Mouse (Mus musculus): ENCODE results near the gene Slc7a14.

Slc7a14 gene

DNA sequence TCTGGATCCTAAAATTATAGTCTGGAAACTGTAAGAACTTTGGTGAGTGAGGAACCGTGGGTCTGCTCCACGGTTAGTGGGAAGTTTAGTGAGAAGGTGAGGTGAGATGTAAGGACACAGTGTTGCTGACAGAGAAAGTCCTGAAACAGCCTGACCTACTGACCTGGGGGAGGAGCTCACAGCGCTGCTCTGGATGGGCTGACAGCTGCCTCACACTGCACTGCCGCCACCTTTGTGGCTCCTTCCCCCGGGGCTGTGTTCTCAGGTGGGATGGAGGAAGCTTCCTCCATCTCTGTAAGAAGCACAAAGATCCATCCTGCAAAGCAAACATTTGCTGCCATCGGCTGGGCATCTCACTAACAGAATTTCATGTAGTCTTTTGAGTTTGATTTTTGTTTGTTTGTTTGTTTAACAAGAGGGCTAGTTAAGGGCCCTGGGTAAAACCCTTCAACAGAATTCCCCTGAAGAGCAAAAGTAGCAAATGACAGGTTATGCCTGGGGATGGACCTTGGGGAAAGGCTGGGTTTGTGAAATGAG is 101.7 kb downstream of the Slc7a14 start:
- no peak for DNase-seq (ENCODE audit: low read depth, low spot score)

DNA sequence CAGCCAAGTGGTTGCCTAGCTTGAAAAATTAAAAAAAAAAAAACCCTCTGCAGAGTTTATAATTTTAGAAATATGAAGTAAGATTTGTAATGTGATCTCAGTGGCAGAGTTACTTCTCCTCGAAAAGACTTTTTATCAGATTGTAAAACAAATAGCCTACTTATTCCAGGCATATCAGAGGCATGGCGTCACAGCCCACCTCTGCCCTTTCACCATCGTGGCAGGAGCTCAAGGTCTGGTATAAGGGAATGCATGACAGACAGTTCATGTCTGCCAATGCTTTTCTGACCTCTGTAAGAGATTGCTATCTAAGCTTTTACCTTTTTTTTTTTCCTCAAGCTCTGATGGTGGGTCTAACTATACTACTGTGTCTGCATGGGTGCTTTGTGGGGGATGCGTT is 102.1 kb downstream of the Slc7a14 start:
- DNase-seq (ENCODE audit: low read depth, low spot score): no peak

DNA sequence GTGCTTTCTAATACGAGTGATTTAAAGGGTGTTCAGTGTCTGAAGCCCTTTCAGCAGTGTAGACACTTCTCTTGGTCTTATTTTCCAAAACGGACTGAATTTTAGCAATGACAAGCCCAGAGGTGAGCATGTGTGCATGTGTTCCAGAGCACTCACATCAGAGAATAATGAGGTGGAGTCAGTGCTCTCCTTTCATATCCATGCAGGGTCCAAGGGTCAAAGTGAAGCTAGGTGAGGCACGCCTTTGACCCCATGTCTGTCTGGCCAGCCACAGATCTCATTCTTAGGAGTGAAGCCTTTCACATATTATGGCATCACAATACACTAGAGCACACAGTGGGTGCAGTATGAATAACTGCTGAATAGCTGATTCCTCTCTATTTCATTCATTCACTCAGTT is 105.0 kb downstream of the Slc7a14 start:
- no peak for DNase-seq (ENCODE audit: low read depth, low spot score)

DNA sequence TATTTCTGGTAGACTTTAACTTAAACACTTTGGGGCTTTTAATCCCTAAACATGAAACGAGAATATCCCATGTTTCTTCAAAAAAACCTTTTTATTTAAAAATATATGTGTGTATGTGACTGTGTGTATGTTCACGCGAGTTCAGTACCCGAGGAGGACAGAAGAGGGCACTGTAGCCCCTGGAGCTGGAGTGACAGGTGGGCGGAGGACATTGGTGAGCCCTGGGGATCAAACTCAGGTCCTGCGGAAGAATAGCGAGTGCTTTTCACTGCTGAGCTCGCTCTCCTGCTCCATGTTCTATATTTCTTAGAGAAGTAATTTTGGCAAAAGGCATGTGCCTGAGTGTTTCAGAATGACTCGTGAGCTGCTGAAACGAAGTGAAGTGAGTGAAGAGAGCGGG is 106.2 kb downstream of the Slc7a14 start:
- no peak for DNase-seq (ENCODE audit: low read depth, low spot score)

DNA sequence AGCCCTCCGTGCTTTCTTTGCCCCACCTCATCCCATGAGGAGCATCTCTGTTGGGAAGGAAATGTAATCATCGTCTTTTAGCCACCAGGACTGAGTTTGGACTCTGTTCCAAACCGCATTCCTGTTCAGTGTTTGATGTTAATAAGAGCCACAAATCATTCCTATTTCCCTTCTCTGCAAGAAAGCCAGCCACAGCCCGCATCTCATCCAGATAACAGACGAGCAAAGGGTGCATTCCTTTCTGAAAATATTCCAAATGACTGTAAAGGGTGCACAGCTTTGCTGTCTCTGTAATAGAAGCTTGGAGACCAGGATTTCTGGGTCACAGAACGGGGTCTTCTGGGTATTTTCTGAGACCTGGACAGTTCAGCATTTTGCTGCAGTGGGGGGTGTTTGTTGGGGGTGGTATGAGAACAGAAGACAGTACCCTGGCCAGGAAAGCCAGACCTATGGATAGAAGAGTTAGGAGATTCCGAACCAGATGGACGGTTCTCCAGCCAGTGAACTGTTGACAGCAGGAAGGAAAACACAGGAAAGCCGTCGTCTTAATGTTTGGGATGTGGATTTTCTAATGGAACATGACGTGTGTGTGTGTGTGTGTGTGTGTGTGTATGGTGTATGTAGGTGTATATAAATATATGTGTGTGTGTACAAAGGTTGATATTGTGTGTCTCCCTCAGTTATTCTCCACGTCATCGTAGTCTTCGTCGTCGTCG is 110.9 kb downstream of the Slc7a14 start:
- no peak for DNase-seq (ENCODE audit: low read depth, low spot score)

DNA sequence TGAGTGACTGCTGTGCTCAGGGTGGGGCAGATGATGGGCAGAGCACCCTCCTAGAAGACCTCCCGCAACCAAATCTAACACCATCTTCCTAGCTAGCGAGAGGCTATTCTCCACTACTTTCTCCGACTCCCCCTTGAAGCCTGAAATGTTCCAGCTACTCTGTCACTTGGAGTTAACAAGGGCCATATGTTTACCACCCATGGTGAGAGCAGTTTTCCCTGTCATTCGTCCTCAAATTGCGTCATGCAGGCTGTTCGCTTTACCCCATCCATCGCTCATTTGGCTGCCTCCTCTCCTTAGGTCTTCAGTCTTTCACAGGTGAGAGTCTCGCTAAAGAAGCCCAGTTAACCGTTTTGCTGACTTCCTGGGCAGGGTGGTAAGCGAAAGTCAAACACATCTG is 118.8 kb downstream of the Slc7a14 start:
- no peak for DNase-seq (ENCODE audit: low read depth, low spot score)

DNA sequence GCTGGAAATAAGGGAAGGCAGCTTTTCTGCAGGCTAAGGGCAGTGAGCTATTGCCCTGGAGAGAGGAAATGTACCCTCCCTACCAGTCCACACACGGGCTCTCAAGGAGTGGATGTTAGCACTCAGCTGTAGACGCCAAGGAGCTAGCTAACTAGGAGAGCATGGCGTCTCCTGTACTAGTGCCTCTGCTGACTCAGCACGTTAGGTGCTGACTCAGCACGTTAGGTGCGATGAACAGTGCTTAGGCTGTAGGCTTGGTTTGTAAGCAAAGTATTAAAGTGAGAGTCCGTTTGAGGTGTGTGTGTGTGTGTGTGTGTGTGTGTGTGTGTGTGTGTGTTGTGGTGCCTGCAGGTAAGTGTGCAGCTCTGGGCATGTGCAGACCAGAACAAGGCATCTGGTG is 119.8 kb downstream of the Slc7a14 start:
- DNase-seq (ENCODE audit: low read depth, low spot score): no peak

DNA sequence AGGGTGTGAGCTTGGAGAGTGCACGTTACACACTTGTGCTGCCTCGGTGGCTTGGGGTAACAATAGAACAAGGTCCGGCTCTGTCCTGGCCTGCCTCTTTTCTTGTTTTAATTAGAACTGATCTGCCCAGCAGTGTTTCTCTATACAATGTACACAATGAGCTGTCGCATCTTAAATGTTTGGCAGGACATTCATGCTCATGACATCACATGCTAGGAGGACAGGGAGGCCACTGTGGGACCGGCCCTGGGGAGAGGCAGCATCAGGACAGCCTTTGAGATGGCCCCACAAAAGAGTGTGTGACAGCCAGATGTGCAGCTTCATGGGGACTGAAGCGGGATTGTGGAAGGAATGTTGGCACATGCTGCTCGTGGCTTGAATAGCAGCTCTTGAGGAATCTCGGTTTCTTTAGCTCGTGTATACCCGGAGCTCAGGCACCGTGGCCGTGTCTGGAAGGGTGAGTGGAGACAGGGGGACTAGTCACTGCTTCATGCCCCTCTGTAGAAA is 143.8 kb downstream of the Slc7a14 start:
- DNase-seq (ENCODE audit: low read depth, low spot score): no peak

DNA sequence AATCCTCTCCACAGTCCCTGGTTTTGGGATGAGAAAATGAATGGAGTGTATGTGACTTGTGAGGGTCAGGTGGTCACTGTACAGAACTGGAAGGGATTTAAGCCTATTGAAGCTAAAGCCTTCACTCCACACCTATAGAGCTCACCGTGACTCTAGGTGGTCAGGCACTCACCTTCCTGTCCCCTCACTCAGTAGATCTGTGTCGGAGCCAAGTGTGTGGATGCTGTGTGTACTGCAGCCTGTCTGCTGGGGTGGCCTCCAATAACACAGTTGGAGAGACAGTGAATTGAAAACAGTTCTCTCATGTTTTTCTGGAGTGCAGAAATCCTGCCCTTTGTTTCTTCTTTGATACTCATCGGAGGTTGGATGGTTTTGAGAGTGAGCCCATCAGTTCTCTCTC is 144.4 kb downstream of the Slc7a14 start:
- DNase-seq (ENCODE audit: low read depth, low spot score): no peak

DNA sequence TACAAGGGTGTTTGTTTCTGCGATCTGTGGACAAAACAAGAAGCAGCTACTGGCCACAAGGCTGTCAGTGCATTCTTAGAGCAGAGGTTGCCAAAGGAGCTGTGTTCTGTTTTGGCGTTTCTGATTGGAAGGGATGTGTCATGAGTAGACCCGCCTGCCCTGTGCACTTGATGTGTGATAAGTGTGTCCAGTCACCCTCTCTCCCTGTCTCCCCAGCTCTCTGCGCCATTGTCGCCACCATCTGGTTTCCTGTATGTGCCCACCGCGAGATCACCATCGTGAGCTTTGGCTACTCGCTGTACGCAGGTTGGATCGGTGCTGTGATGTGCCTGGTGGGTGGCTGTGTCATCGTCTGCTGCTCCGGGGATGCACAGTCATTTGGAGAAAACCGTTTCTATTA is 147.3 kb downstream of the Slc7a14 start:
- DNase-seq (ENCODE audit: low read depth, low spot score): no peak

DNA sequence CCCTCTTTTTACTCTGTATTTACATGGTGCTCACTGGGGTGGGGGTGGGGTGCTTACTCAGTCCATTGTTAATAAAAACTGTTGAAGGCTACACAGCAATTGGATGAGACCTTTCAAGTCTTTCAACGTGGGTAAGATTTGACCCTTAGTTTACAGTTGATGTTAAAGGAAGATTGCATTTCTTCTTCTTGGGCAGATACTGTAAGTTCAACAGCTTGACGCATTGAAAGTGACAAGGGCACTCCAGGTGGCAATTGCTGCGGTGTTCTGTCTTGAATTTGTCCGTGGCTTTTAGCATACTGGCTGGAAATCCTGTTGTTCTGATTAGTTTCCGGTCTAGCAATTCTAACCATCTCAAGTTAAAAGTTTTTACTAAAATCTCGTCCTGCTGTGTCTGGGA is 148.8 kb downstream of the Slc7a14 start:
- DNase-seq (ENCODE audit: low read depth, low spot score): no peak

DNA sequence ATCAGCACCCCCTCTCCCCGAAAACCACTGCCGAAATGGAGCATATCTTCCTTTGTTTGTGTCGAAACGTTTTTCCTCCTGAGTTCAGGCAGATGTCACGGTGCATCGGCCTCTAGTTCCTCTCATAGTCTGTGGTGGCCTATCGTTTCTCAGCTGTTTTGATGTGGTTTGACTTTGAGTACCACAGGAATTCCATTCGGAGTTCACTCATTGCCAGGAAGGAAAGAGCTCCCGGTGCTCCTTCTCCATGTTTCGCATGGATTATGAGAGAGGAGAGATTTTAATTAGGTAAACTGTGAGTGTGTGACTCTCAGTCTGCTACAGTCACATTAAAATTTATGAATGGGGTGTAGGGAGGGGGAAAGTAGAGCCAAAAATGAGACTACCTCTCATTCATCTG is 150.1 kb downstream of the Slc7a14 start:
- no peak for DNase-seq (ENCODE audit: low read depth, low spot score)

DNA sequence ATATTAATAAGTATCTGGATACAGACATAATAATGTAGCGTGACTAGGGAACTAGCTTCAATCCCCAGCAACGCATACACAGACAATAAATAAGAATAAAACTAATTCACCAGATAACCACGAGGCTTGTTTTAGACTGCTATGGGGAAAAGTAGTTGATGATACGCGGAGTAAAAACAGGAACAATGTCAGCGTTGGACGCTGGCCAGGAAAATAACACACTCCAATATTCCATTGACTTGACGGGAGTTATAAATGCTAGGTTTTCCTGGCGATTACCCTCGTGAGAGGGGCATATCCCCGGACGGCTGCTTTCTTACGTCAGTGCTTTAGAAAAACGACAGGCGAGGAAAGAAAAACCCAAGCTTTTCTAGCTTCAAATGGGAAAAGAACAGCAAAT is 152.4 kb downstream of the Slc7a14 start:
- DNase-seq (ENCODE audit: low read depth, low spot score): no peak

DNA sequence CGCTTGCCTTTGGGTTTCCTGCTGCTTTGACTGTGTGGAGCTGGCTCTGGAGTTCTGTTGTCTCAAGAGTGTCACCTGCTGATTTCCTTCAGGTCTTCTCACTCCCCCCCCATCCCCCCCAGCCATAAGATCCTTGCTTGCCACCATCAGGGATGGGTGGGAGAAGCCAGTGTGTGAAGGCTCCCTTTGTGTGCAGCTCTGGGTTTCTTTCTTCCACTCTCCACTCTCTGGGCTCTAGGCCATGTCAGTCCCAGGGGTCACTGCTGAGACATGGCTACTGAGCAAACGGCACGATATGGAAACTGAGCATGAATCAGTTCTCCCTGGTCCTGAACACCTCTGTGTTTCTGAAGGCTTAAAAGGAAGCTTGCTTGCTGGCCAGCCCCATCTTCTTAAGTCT is 154.1 kb downstream of the Slc7a14 start:
- no peak for DNase-seq (ENCODE audit: low read depth, low spot score)
